Mouse (Mus musculus) adipocyte (in vitro differentiated cells): Measurements from ENCODE around the gene Fgd3.

Experiments
- DNase-seq: peaks from one replicate; pipeline ENCODE4 v3.0.0-alpha.2; 2016; ENCODE audit warnings: low spot score

Gene Fgd3

DNA sequence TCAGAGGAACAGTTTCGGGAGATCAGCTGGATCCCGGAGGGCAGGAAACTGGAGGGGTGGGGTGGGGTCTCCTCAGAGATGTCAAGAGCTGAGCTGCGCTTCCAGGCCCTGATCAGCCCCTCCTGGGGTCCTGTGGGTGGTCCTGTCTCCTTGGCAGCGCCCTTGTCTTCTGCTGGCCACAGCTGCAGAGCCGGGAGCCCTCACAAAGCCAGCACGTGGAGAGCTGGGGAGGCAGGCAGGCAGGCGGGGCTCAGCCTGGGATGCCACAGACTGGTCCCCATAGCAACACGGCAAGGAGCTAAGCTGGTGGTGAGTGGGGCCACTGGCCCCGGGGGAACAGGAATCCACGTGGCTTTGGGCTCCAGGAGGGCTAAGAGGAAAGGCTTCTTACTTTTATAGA, at the start of gene Fgd3:
TSS of gene Fgd3 (minus strand) at position 272 of the 400 bp plus-strand sequence.
- DNase-seq: no peak

DNA sequence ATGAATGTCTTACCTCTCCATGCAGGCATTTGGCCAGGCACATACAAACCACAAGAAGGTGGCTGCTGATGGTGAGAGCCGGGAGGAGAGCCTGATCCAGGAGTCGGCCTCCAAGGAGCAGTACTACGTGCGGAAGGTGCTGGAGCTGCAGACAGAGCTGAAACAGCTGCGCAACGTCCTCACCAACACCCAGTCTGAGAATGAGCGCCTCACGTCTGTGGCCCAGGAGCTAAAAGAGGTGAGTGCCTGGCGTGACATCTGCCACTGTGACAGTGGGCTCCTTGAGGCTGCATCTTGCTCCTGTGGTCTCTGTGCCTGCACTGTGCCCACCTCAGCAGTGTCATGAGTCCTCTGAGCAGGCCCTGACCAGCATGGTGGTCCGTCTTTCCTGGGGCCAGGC, 49.3 kb upstream of the Fgd3 start:
- no peak for DNase-seq

- DNase-seq: peak; percentile 69
Measured at GRCm38 (mm10) chr13:49367657-49368440, 47.7 kb upstream of the Fgd3 start.

DNA sequence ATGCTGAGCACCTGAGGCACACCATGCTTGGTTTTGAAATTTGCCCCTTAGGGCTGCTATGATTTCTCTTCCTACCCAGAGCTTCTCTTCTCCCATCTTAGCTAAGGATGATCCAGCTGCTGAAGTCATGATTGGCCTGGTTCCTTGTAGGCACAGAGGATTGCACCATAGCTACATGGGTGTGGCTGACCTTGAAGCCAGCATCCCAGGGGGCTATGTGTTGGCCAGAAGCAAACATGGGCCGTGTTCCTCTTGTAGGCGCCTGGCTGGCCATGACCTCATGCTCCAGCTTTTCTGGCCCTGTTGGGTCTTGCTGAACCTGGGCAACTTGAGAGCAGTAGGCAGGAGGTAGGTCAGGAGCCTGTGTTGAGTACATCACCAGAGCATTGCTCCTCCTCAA, 44.6 kb upstream of the Fgd3 start:
- peak; percentile 83 for DNase-seq

- no peak for DNase-seq
Measured at GRCm38 (mm10) chr13:49362804-49363203, 42.7 kb upstream of the Fgd3 start.

DNA sequence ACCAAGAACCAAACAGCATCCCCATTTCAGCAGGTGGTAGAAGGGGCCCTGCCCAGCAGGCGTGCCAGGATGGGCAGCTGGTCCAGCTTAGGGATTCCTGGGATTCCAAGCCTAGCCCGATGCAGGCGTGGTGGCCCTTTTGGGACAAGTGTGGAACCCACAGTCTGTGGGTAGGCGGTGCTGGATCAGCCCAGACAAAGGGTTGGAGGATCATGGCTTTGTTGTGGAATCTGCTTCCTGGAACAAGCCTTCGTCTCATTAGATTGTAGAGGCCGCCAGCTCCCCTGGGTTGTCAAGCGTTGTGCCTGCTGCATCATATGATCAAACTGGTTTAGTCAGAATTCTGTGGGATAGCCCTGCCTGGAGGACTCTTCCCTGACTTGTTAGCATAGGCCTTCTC, 42.3 kb upstream of the Fgd3 start:
- no peak for DNase-seq

DNA sequence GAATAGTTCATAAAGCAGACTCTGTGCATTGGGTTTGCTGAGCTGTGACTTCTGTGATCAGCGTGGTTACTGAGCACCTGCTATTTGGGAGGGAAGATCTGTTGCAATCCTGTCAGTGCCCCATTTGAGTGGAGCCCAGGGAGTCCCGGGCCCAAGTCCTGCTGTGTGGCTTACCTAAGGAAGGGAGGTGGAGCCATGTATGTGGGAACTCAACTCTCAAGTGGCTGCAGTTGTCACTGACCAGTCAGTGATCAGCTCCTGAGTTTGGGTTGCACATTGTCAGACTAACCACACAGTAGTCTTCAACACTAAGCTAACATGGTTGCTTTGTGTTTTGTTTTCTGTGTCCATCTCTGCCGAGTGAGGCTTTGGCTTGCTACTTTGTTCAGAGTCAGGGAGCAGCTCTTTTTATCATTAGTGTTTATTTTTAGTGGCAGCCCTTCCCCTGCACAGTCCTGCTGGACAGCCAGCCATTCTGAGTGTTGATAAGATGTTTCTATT, 40.8 kb upstream of the Fgd3 start:
- DNase-seq: no peak

- DNase-seq: no peak
Measured at GRCm38 (mm10) chr13:49358184-49358583, 38.1 kb upstream of the Fgd3 start.

- no peak for DNase-seq
Measured at GRCm38 (mm10) chr13:49357367-49358026, 37.4 kb upstream of the Fgd3 start.

- DNase-seq: no peak
Measured at GRCm38 (mm10) chr13:49356090-49356489, 36.0 kb upstream of the Fgd3 start.

DNA sequence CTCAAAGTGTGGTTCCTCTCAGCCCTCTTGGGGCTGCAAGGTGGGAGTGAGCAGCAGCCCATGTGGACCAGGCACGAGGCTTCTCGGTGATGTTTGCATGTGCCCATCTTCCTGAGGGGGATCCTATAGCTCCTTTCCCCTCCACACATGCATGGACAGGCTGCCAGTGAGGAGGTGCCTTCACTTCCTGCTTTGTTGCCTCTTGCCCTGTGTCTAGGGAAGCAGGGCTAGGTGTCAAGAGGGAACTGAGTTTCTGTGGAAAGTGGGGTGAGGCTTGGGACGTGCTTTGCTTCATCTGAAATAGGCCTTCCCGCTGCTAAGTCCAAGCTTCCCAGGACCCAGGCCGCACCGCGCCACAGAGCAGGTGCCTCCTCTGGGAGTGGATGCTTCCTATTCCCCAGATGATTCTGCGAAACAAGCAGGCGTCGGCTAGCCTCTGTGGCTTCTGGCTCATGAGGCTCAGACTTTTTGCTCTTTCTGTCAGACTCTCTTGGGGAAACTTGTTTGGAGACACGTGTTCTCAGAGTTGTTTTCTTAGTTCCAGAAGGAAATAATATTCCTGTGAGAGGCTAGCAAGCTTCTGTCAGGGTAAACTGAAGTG, 35.5 kb upstream of the Fgd3 start:
- no peak for DNase-seq

GRCm38 (mm10) chr13:49353991-49354507, 33.9 kb upstream of the Fgd3 start:
- no peak for DNase-seq

- DNase-seq: no peak
Measured at GRCm38 (mm10) chr13:49353422-49353821, 33.3 kb upstream of the Fgd3 start.

DNA sequence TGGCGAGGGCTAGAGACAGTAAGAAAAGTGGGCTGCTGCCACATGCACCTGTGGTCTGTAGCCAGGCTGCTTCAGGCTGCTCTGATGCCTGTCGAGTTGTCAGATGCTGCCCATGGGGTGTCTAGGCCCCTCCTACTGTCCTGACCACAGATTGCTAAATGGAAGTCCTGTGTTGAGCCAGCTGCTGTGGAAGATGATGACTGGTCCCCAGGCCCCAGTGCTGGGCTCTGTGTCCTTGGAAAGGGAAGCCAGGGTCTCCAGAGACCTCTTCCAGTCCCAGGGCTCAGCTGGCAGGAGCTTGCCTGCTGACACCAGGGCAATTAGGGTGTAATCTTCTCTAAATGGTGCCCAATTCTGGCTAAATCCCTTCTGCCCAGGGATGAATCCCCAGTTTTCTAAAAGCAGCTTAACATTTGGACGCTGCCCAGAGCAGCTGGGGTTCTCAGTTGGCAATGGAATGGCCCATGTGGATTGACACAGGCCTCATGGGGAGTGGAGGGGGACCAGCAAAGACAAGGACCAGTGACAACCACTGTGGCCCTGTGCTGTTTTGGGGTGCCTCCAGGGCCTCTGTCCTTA, 32.6 kb upstream of the Fgd3 start:
- peak; percentile 36 for DNase-seq

GRCm38 (mm10) chr13:49349836-49350505, 29.9 kb upstream of the Fgd3 start:
- DNase-seq: no peak

DNA sequence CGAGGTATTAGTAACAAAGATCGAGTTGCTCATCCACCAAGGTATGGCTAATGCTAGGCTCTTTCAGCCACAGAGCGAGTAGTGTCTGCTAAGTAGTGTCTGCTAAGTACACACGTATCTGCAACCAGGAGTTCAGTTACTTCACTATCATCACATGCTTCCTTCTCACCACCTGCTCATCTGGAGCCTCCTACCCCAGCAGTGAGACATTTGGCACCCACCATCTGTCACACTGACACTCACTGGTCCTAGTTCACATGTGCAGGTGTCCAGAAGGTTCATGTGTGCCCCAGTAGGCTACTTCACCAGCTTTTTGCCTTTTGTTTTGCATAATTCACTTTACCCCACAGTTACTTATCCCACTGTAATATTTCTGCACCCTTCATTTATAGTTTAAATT, 29.2 kb upstream of the Fgd3 start:
- no peak for DNase-seq

GRCm38 (mm10) chr13:49348522-49348921, 28.4 kb upstream of the Fgd3 start:
- DNase-seq: no peak

DNA sequence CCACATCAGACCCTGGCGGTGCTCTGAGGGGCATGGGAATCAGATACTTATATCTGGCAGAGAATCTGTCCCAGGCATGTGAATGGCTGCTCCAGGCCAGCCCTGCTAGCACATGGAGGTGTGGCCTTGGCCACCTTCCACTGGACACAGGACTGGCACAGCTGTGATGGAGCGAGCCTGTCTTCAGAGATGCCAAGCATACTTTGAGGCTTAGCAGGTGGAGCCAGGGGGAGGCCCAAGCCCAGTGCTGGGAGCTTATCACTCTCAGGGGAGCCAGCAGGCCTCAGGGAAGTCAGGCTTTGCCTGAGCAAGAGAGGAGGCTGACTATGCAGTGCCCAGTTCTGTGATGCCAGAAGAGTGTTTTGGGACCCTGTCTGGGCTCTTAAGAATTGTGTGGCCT, 25.4 kb upstream of the Fgd3 start:
- DNase-seq: peak; percentile 57

DNA sequence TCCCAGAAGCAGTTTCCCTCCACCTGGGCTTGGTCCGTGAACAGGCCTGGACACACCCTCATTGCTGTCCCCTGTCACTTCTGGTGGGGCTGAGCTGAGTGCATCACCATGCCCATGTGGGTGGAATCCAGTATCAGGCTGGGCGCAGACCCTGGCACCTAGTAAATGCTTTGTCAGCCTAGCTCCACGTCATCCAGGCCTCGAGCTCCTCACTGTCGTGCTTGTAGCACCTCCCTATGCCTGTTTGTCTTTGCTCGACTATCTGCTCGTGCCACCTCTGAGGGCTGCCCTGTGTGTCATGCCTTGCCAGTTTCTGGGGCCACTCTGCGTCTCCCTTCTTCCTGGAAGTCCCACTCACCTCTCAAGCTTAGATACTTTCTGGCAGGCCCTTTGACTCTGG, 24.5 kb upstream of the Fgd3 start:
- DNase-seq: no peak

DNA sequence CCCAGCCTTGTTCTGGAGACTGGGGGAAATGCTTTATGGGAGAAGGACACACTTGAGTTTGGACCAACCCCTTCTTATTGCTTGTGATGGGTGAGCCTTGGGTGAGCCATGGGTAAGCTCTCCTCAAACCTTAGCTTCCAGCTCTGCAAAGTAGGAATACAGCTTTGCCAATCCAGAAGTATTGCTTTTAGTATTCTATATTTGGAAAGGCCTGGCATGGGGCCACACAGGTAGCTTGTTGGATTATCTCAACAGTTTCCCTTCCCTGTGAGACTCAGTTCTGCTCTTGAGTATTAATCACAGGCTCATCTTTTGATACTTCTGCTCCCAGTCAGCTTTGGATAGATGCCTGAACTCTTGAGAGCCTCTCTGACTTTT, 22.6 kb upstream of the Fgd3 start:
- no peak for DNase-seq

- no peak for DNase-seq
Measured at GRCm38 (mm10) chr13:49341831-49342722, 22.0 kb upstream of the Fgd3 start.
